Comparison of ENCODE assay signal across 8 mouse cellular contexts in genomic region chr13:21881878-21882669, GRCm38 (mm10). TPM values are rescaled to one million over a fixed set of nuclear protein-coding genes. Genes with fewer than 3 reads are reported as not detected.
DNase-seq lines count a peak whose midpoint lies in the region; ATAC-seq and TF ChIP-seq lines count a peak whose summit lies in the region.

No protein-coding gene starts in this region.

- H3K27ac ChIP-seq in gastrocnemius, adult 2 months, result no peak overlapping the region
- peak overlapping the region; percentile 47; the same call in 1 of the 2 replicates for H3K27ac ChIP-seq in embryonic fibroblast, embryonic 13.5 days (ENCODE audit: insufficient read depth, low read length)
- H3K27ac ChIP-seq in hindbrain, embryonic 15.5 days (replicated peaks), result no peak overlapping the region
- no peak overlapping the region for H3K27ac ChIP-seq in limb, embryonic 11.5 days (replicated peaks; ENCODE audit: low read depth, low read length)
- H3K27ac ChIP-seq in midbrain, embryonic 16.5 days (ENCODE audit: low read length), result no peak overlapping the region

- H3K9ac ChIP-seq in hindbrain, embryonic 15.5 days, result no peak overlapping the region
- H3K9ac ChIP-seq in limb, embryonic 11.5 days (ENCODE audit: low read length), result no peak overlapping the region
- H3K9ac ChIP-seq in midbrain, embryonic 16.5 days (ENCODE audit: low read depth, low read length), result no peak overlapping the region

- H3K9me3 ChIP-seq in hindbrain, embryonic 15.5 days, result no peaks in the 10 kb centered on the region
- H3K9me3 ChIP-seq in limb, embryonic 11.5 days (ENCODE audit: control insufficient read depth, low read length), result no peaks in the 10 kb centered on the region
- H3K9me3 ChIP-seq in midbrain, embryonic 16.5 days (replicated peaks; ENCODE audit: control insufficient read depth, low read length, poor library complexity, severe bottlenecking), result no peaks in the 10 kb centered on the region

- H3K4me3 ChIP-seq in gastrocnemius, adult 2 months, result peak overlapping the region; percentile 62
- H3K4me3 ChIP-seq in embryonic fibroblast, embryonic 13.5 days (ENCODE audit: insufficient read depth, low read length), result peak overlapping the region; percentile 81
- H3K4me3 ChIP-seq in hindbrain, embryonic 15.5 days, result peak overlapping the region; percentile 33
- H3K4me3 ChIP-seq in limb, embryonic 11.5 days (ENCODE audit: low read depth, low read length), result peak overlapping the region; percentile 28
- peak overlapping the region; percentile 26 for H3K4me3 ChIP-seq in midbrain, embryonic 16.5 days (ENCODE audit: low read depth, low read length)

- peak overlapping the region; percentile 53 for H3K4me2 ChIP-seq in hindbrain, embryonic 15.5 days
- peak overlapping the region; percentile 34 for H3K4me2 ChIP-seq in limb, embryonic 11.5 days (ENCODE audit: low read depth, severe bottlenecking)
- peak overlapping the region; percentile 30 for H3K4me2 ChIP-seq in midbrain, embryonic 16.5 days (ENCODE audit: low read length)

- DNase-seq in gastrocnemius, adult 2 months, result peak; percentile 16
- DNase-seq in gastrocnemius, postnatal 14 days, result no peak
- peak; percentile 54 for DNase-seq in WW6 (ENCODE audit: low read depth, low spot score)
- peak; percentile 79 for DNase-seq in limb, embryonic 11.5 days (ENCODE audit: low spot score)
- peak; percentile 85 for DNase-seq in yolk sac, embryonic 10.5 days (ENCODE audit: low spot score)

- TF ChIP-seq CTCF in gastrocnemius, adult 2 months (IDR thresholded peaks at IDR 0.05), result no peak
- no peak for TF ChIP-seq CTCF in embryonic fibroblast, embryonic 13.5 days (IDR thresholded peaks at IDR 0.05; ENCODE audit: borderline replicate concordance, insufficient read depth, low read length)

- H3K27me3 ChIP-seq in hindbrain, embryonic 15.5 days, result peaks cover 7% of the 10 kb centered on the region; the same call in 1 of the 2 replicates
- H3K27me3 ChIP-seq in limb, embryonic 11.5 days (ENCODE audit: control insufficient read depth, insufficient read depth, low read length), result no peaks in the 10 kb centered on the region
- H3K27me3 ChIP-seq in midbrain, embryonic 16.5 days (ENCODE audit: control insufficient read depth, insufficient read depth, low read depth, low read length), result peaks cover 6% of the 10 kb centered on the region

- ATAC-seq in hindbrain, embryonic 15.5 days (ENCODE audit: low FRiP score, low read depth), result no peak
- peak; percentile 67 for ATAC-seq in limb, embryonic 11.5 days (ENCODE audit: insufficient number of reproducible peaks, low FRiP score, low TSS enrichment, low read depth)
- ATAC-seq in midbrain, embryonic 16.5 days, result no peak

- WGBS in hindbrain, embryonic 15.5 days, result 2% methylated on average over 27 of the region's 27 CpGs
- WGBS in limb, embryonic 11.5 days, result under 1% methylated on average over 27 of the region's 27 CpGs
- WGBS in midbrain, embryonic 16.5 days, result 1% methylated on average over 27 of the region's 27 CpGs

- intact Hi-C loops in gastrocnemius, adult 2 months (cut with DNase I), result no loop called here
- intact Hi-C loops in gastrocnemius, postnatal 14 days (cut with DNase I; ENCODE audit: low total_unique reads), result no loop called here

- no peak for TF ChIP-seq POLR2A in embryonic fibroblast, embryonic 13.5 days (IDR thresholded peaks at IDR 0.05; ENCODE audit: low read depth, low read length)

- no peaks in the 10 kb centered on the region for H3K36me3 ChIP-seq in hindbrain, embryonic 15.5 days
- H3K36me3 ChIP-seq in limb, embryonic 11.5 days (ENCODE audit: control insufficient read depth, insufficient read depth, low read length), result no peaks in the 10 kb centered on the region
- H3K36me3 ChIP-seq in midbrain, embryonic 16.5 days (ENCODE audit: control insufficient read depth, insufficient read depth, low read length), result no peaks in the 10 kb centered on the region

- H3K4me1 ChIP-seq in embryonic fibroblast, embryonic 13.5 days (ENCODE audit: control insufficient read depth, insufficient read depth, low read length), result no peaks in the 10 kb centered on the region; the same call in 1 of the 2 replicates
- peaks cover 5% of the 10 kb centered on the region; the same call in 1 of the 2 replicates for H3K4me1 ChIP-seq in hindbrain, embryonic 15.5 days (replicated peaks)
- H3K4me1 ChIP-seq in limb, embryonic 11.5 days (ENCODE audit: control insufficient read depth, insufficient read depth, low read length), result no peaks in the 10 kb centered on the region
- no peaks in the 10 kb centered on the region; the same call in 1 of the 2 replicates for H3K4me1 ChIP-seq in midbrain, embryonic 16.5 days (ENCODE audit: control insufficient read depth, insufficient read depth, low read length)

RNA-seq across cellular contexts. Expression of gene Hist1h2br, which starts 48.5 kb away (rescaled TPM):
- total RNA-seq in gastrocnemius, adult 2 months (2021), result 10 to 100 TPM; 16.0 to 21.3 TPM
- total RNA-seq in gastrocnemius, postnatal 14 days (2021), result 10 to 100 TPM; 57.8 to 74.3 TPM
- 1.9 TPM in 1 of 2 replicates, not detected in the other for polyA plus RNA-seq in embryonic fibroblast, embryonic 13.5 days (2011; ENCODE audit: insufficient read length, low read depth, missing spikeins)
- polyA plus RNA-seq in hindbrain, embryonic 15.5 days (2015; fragmentation: Nextera tagmentation; extraction: Ambion mirVana), result 4.7 and 7.1 TPM in 2 replicates
- polyA plus RNA-seq in limb, embryonic 11.5 days (2014; fragmentation: Nextera tagmentation; extraction: Ambion mirVana), result 21.5 and 24.2 TPM in 2 replicates
- 2.9 and 3.5 TPM in 2 replicates for polyA plus RNA-seq in midbrain, embryonic 16.5 days (2015; fragmentation: Nextera tagmentation; extraction: Ambion mirVana)

RNA-seq across cellular contexts. Expression of gene Hist1h2ap, which starts 48.8 kb away (rescaled TPM):
- total RNA-seq in gastrocnemius, adult 2 months (2021), result 1 to 10 TPM in 1 of 2 experiments, not detected in 1; 1.9 TPM
- 10 to 100 TPM; 29.4 to 69.3 TPM for total RNA-seq in gastrocnemius, postnatal 14 days (2021)
- 18.2 and 27.0 TPM in 2 replicates for polyA plus RNA-seq in embryonic fibroblast, embryonic 13.5 days (2011; ENCODE audit: insufficient read length, low read depth, missing spikeins)
- polyA plus RNA-seq in hindbrain, embryonic 15.5 days (2015; fragmentation: Nextera tagmentation; extraction: Ambion mirVana), result 669 and 801 TPM in 2 replicates
- 6,460 and 6,662 TPM in 2 replicates for polyA plus RNA-seq in limb, embryonic 11.5 days (2014; fragmentation: Nextera tagmentation; extraction: Ambion mirVana)
- polyA plus RNA-seq in midbrain, embryonic 16.5 days (2015; fragmentation: Nextera tagmentation; extraction: Ambion mirVana), result 276 and 359 TPM in 2 replicates

RNA-seq across cellular contexts. Expression of gene Hist1h4n, which starts 50.1 kb away (rescaled TPM):
- 1 to 10 TPM; 4.4 to 5.7 TPM for total RNA-seq in gastrocnemius, adult 2 months (2021)
- 10 to 100 TPM; 26.8 to 27.2 TPM for total RNA-seq in gastrocnemius, postnatal 14 days (2021)
- polyA plus RNA-seq in embryonic fibroblast, embryonic 13.5 days (2011; ENCODE audit: insufficient read length, low read depth, missing spikeins), result 18.9 and 28.6 TPM in 2 replicates
- 4.9 and 7.7 TPM in 2 replicates for polyA plus RNA-seq in hindbrain, embryonic 15.5 days (2015; fragmentation: Nextera tagmentation; extraction: Ambion mirVana)
- 11.8 and 15.0 TPM in 2 replicates for polyA plus RNA-seq in limb, embryonic 11.5 days (2014; fragmentation: Nextera tagmentation; extraction: Ambion mirVana)
- 2.6 and 2.8 TPM in 2 replicates for polyA plus RNA-seq in midbrain, embryonic 16.5 days (2015; fragmentation: Nextera tagmentation; extraction: Ambion mirVana)

Comparison
In these comparisons a context has a peak if more than half of its experiments do, and no peak if none do; other contexts are left out.
1. H3K4me3 ChIP-seq: peak in every context shown above with its lines; median percentile 81 in embryonic fibroblast, embryonic 13.5 days; 62 in gastrocnemius, adult 2 months; 33 in hindbrain, embryonic 15.5 days; 28 in limb, embryonic 11.5 days; 26 in midbrain, embryonic 16.5 days.